ENCODE assay signal across 8 mouse cellular contexts in genomic region chr7:126832036-126832598, GRCm38 (mm10). TPM values are rescaled to one million over a fixed set of nuclear protein-coding genes. Genes with fewer than 3 reads are reported as not detected.
A peak's percentile ranks its signal among the peaks of the same experiment; 100 is the strongest.
DNase-seq lines count a peak whose midpoint lies in the region; ATAC-seq and TF ChIP-seq lines count a peak whose summit lies in the region.

No protein-coding gene starts in this region.

- H3K4me2 ChIP-seq in embryonic facial prominence, embryonic 13.5 days, result peak overlapping the region; percentile 57
- H3K4me2 ChIP-seq in limb, embryonic 12.5 days, result peak overlapping the region; percentile 51
- peak overlapping the region; percentile 60 for H3K4me2 ChIP-seq in midbrain, embryonic 14.5 days (ENCODE audit: low read length)

- no peak overlapping the region for H3K27ac ChIP-seq in embryonic facial prominence, embryonic 13.5 days
- no peak overlapping the region for H3K27ac ChIP-seq in limb, embryonic 12.5 days
- H3K27ac ChIP-seq in midbrain, embryonic 14.5 days (replicated peaks; ENCODE audit: low read depth, low read length), result peak overlapping the region; percentile 20; the same call in 1 of the 2 replicates
- H3K27ac ChIP-seq in spleen, adult 2 months (ENCODE audit: insufficient read depth, low read length), result no peak overlapping the region

- ATAC-seq in embryonic facial prominence, embryonic 13.5 days (ENCODE audit: insufficient number of reproducible peaks, insufficient read depth, low FRiP score, low TSS enrichment, low read depth), result 0 out of 2 replicates have a peak, but pooled peaks have one; percentile 27
- no peak for ATAC-seq in limb, embryonic 12.5 days (ENCODE audit: insufficient number of reproducible peaks, insufficient read depth, low FRiP score, low TSS enrichment, low read depth)
- peak; percentile 74 for ATAC-seq in midbrain, embryonic 14.5 days (ENCODE audit: low FRiP score, low TSS enrichment)

- peaks cover 24% of the 10 kb centered on the region for H3K27me3 ChIP-seq in embryonic facial prominence, embryonic 13.5 days
- peaks cover 30% of the 10 kb centered on the region for H3K27me3 ChIP-seq in limb, embryonic 12.5 days
- H3K27me3 ChIP-seq in midbrain, embryonic 14.5 days (ENCODE audit: control insufficient read depth, insufficient read depth, low read length), result no peaks in the 10 kb centered on the region
- no peaks in the 10 kb centered on the region for H3K27me3 ChIP-seq in spleen, adult 2 months (ENCODE audit: control insufficient read depth, insufficient read depth, low read length)

- no peaks in the 10 kb centered on the region for H3K9me3 ChIP-seq in embryonic facial prominence, embryonic 13.5 days
- H3K9me3 ChIP-seq in limb, embryonic 12.5 days, result no peaks in the 10 kb centered on the region
- H3K9me3 ChIP-seq in midbrain, embryonic 14.5 days (ENCODE audit: control insufficient read depth, low read length), result no peaks in the 10 kb centered on the region

- WGBS in embryonic facial prominence, embryonic 13.5 days, result under 1% methylated on average over 21 of the region's 21 CpGs
- WGBS in limb, embryonic 12.5 days, result under 1% methylated on average over 21 of the region's 21 CpGs
- WGBS in midbrain, embryonic 14.5 days, result 0% methylated on average over 21 of the region's 21 CpGs
- 2% methylated on average over 21 of the region's 21 CpGs for WGBS in spleen, adult 2 months

- no peak overlapping the region for H3K9ac ChIP-seq in embryonic facial prominence, embryonic 13.5 days
- no peak overlapping the region for H3K9ac ChIP-seq in limb, embryonic 12.5 days (replicated peaks)
- no peak overlapping the region for H3K9ac ChIP-seq in midbrain, embryonic 14.5 days (replicated peaks; ENCODE audit: low read length)

- peak; percentile 85 to 88 for DNase-seq in B cell, adult 2 months
- DNase-seq in adrenal gland, postnatal 25 days, result peak; percentile 78
- peak; percentile 58 to 62 for DNase-seq in heart, adult 9 months (ENCODE audit: low spot score in 2 of 2)
- peak; percentile 81 to 86 for DNase-seq in kidney, adult 8-10 months
- DNase-seq in midbrain, embryonic 14.5 days, result peak; percentile 92
- DNase-seq in spleen, adult 2 months (ENCODE audit: low read depth in 1 of 2, low spot score in 2 of 2), result peak; percentile 58 to 74

- TF ChIP-seq CTCF in spleen, adult 2 months (IDR thresholded peaks at IDR 0.05; ENCODE audit: extremely low read depth, insufficient read depth, insufficient read length, insufficient replicate concordance), result peak; percentile 86; the same call in 1 of the 2 replicates

- peak overlapping the region; percentile 35 for H3K4me3 ChIP-seq in embryonic facial prominence, embryonic 13.5 days
- peak overlapping the region; percentile 23 for H3K4me3 ChIP-seq in limb, embryonic 12.5 days (replicated peaks)
- H3K4me3 ChIP-seq in midbrain, embryonic 14.5 days (replicated peaks; ENCODE audit: low read depth, low read length), result peak overlapping the region; percentile 25
- peak overlapping the region; percentile 25; the same call in 1 of the 2 replicates for H3K4me3 ChIP-seq in spleen, adult 2 months (ENCODE audit: extremely low read depth, insufficient read depth, insufficient read length)

- no peaks in the 10 kb centered on the region for H3K36me3 ChIP-seq in embryonic facial prominence, embryonic 13.5 days
- no peaks in the 10 kb centered on the region for H3K36me3 ChIP-seq in limb, embryonic 12.5 days
- H3K36me3 ChIP-seq in midbrain, embryonic 14.5 days (ENCODE audit: control insufficient read depth, insufficient read depth, low read length), result peaks cover 20% of the 10 kb centered on the region
- no peaks in the 10 kb centered on the region for H3K36me3 ChIP-seq in spleen, adult 2 months (ENCODE audit: control insufficient read depth, insufficient read depth, low read length)

- TF ChIP-seq POLR2A in spleen, adult 2 months (IDR thresholded peaks at IDR 0.05; ENCODE audit: low read depth, low read length), result no peak

- peaks cover 9% of the 10 kb centered on the region for H3K4me1 ChIP-seq in embryonic facial prominence, embryonic 13.5 days
- H3K4me1 ChIP-seq in limb, embryonic 12.5 days (replicated peaks), result peaks cover 11% of the 10 kb centered on the region
- peaks cover 5% of the 10 kb centered on the region for H3K4me1 ChIP-seq in midbrain, embryonic 14.5 days (ENCODE audit: control insufficient read depth, insufficient read depth, low read length)
- H3K4me1 ChIP-seq in spleen, adult 2 months (ENCODE audit: control insufficient read depth, insufficient read depth, insufficient read length), result 0 out of 2 replicates have a peak, but pooled peaks cover 2% of the 10 kb centered on the region

RNA-seq across cellular contexts. Expression of gene 4930451I11Rik, which starts 0.7 kb away (rescaled TPM):
- not detected in 2 replicates for total RNA-seq in adrenal gland, postnatal 25 days (2021)
- polyA plus RNA-seq in embryonic facial prominence, embryonic 13.5 days (2015; fragmentation: Nextera tagmentation; extraction: Ambion mirVana), result not detected in 2 replicates
- not detected in 2 replicates for polyA plus RNA-seq in limb, embryonic 12.5 days (2016; fragmentation: Nextera tagmentation; extraction: Ambion mirVana)
- polyA plus RNA-seq in midbrain, embryonic 14.5 days (2014; fragmentation: Nextera tagmentation; extraction: Ambion mirVana), result not detected in 2 replicates
- not detected in 2 replicates for polyA plus RNA-seq in spleen, adult 2 months (2012; rRNA removed)

RNA-seq across cellular contexts. Expression of gene Doc2a, which starts 15.1 kb away (rescaled TPM):
- 0.52 and 1.9 TPM in 2 replicates for total RNA-seq in adrenal gland, postnatal 25 days (2021)
- 1.6 and 1.9 TPM in 2 replicates for polyA plus RNA-seq in embryonic facial prominence, embryonic 13.5 days (2015; fragmentation: Nextera tagmentation; extraction: Ambion mirVana)
- 1.5 and 2.3 TPM in 2 replicates for polyA plus RNA-seq in limb, embryonic 12.5 days (2016; fragmentation: Nextera tagmentation; extraction: Ambion mirVana)
- 9.7 and 15.3 TPM in 2 replicates for polyA plus RNA-seq in midbrain, embryonic 14.5 days (2014; fragmentation: Nextera tagmentation; extraction: Ambion mirVana)
- not detected in 2 replicates for polyA plus RNA-seq in spleen, adult 2 months (2012; rRNA removed)

RNA-seq across cellular contexts. Expression of gene Hirip3, which starts 29.7 kb away (rescaled TPM):
- total RNA-seq in adrenal gland, postnatal 25 days (2021), result 23.2 and 39.1 TPM in 2 replicates
- polyA plus RNA-seq in embryonic facial prominence, embryonic 13.5 days (2015; fragmentation: Nextera tagmentation; extraction: Ambion mirVana), result 37.5 and 43.0 TPM in 2 replicates
- polyA plus RNA-seq in limb, embryonic 12.5 days (2016; fragmentation: Nextera tagmentation; extraction: Ambion mirVana), result 46.1 and 50.7 TPM in 2 replicates
- 8.0 and 12.8 TPM in 2 replicates for polyA plus RNA-seq in midbrain, embryonic 14.5 days (2014; fragmentation: Nextera tagmentation; extraction: Ambion mirVana)
- 7.4 and 8.6 TPM in 2 replicates for polyA plus RNA-seq in spleen, adult 2 months (2012; rRNA removed)

RNA-seq across cellular contexts. Expression of gene Ino80e, which starts 30.1 kb away (rescaled TPM):
- 44.4 and 50.5 TPM in 2 replicates for total RNA-seq in adrenal gland, postnatal 25 days (2021)
- polyA plus RNA-seq in embryonic facial prominence, embryonic 13.5 days (2015; fragmentation: Nextera tagmentation; extraction: Ambion mirVana), result 84.1 and 108 TPM in 2 replicates
- polyA plus RNA-seq in limb, embryonic 12.5 days (2016; fragmentation: Nextera tagmentation; extraction: Ambion mirVana), result 93.3 and 101 TPM in 2 replicates
- polyA plus RNA-seq in midbrain, embryonic 14.5 days (2014; fragmentation: Nextera tagmentation; extraction: Ambion mirVana), result 93.5 and 95.8 TPM in 2 replicates
- polyA plus RNA-seq in spleen, adult 2 months (2012; rRNA removed), result 40.1 and 56.0 TPM in 2 replicates

RNA-seq across cellular contexts. Expression of gene Fam57b, which starts 34.6 kb away (rescaled TPM):
- total RNA-seq in adrenal gland, postnatal 25 days (2021), result 17.2 and 17.3 TPM in 2 replicates
- polyA plus RNA-seq in embryonic facial prominence, embryonic 13.5 days (2015; fragmentation: Nextera tagmentation; extraction: Ambion mirVana), result 0.45 and 0.70 TPM in 2 replicates
- polyA plus RNA-seq in limb, embryonic 12.5 days (2016; fragmentation: Nextera tagmentation; extraction: Ambion mirVana), result 0.19 and 0.33 TPM in 2 replicates
- 51.6 and 72.4 TPM in 2 replicates for polyA plus RNA-seq in midbrain, embryonic 14.5 days (2014; fragmentation: Nextera tagmentation; extraction: Ambion mirVana)
- polyA plus RNA-seq in spleen, adult 2 months (2012; rRNA removed), result 0.30 and 0.62 TPM in 2 replicates
